ENCODE assay signal across 7 mouse cellular contexts in genomic region chr12:73786909-73787308, GRCm38 (mm10).
A peak's percentile ranks its signal among the peaks of the same experiment; 100 is the strongest.
DNase-seq lines count a peak whose midpoint lies in the region.

No protein-coding gene starts in this region.

- DNase-seq in right cerebral cortex, postnatal 4 days: peak; percentile 62
- DNase-seq in right cerebral cortex, postnatal 25 days: no peak
- peak; percentile 84 for DNase-seq in cerebellum, adult 9-11 months
- DNase-seq in heart, adult 9 months (ENCODE audit: low spot score in 2 of 2): peak; percentile 70 to 84
- peak; percentile 61 to 69 for DNase-seq in layer of hippocampus, postnatal 10 days (ENCODE audit: low spot score in 2 of 2)
- peak; percentile 81 for DNase-seq in testis, postnatal 10 days (ENCODE audit: low spot score)
- no peak for DNase-seq in thymus, adult 18-20 months

Comparison
In these comparisons a context has a peak if more than half of its experiments do, and no peak if none do; other contexts are left out.
1. DNase-seq: peak in right cerebral cortex, postnatal 4 days (single experiment), cerebellum, adult 9-11 months (single experiment), heart, adult 9 months (2 of 2), layer of hippocampus, postnatal 10 days (2 of 2) and testis, postnatal 10 days (single experiment); none in right cerebral cortex, postnatal 25 days (single experiment) and thymus, adult 18-20 months (0 of 2).